Mouse (Mus musculus) spleen, adult 2 months (tissue): ENCODE results near the gene Ifi205. TPM values are rescaled to one million over a fixed set of nuclear protein-coding genes. Genes with fewer than 3 reads are reported as not detected.
"Not testable (repeated sequence)": the region's sequence is repeated elsewhere in the genome, so short reads cannot be mapped to it uniquely, and the experiment has no call there.

Experiments used
- DNase-seq, 2 experiments: peaks; one replicate each; pipeline versions ENCODE4 v3.0.0 to v3.0.0-alpha.2; 2012 to 2021; ENCODE audit warnings: low spot score in 2 of 2, low read depth in 1 of 2
- H3K27ac ChIP-seq: fragments of 200-500 bp; 2 replicates; pipeline ENCODE4 v1.5.1; 2012; ENCODE audit warnings: low read length, inconsistent platforms; ENCODE audit not compliant: insufficient read depth
- H3K27me3 ChIP-seq: fragments of 200-500 bp; 2 replicates; pipeline ENCODE4 v1.6.1; 2012; ENCODE audit warnings: mild to moderate bottlenecking, moderate library complexity, low read length, inconsistent platforms; ENCODE audit not compliant: control insufficient read depth, insufficient read depth
- H3K36me3 ChIP-seq: fragments of 200-500 bp; 2 replicates; pipeline ENCODE4 v1.6.1; 2012; ENCODE audit warnings: mild to moderate bottlenecking, low read length, inconsistent platforms; ENCODE audit not compliant: control insufficient read depth, insufficient read depth
- H3K4me1 ChIP-seq: fragments of 200-500 bp; 2 replicates; pipeline ENCODE4 v1.6.1; 2011; ENCODE audit warnings: inconsistent platforms; ENCODE audit not compliant: control insufficient read depth, insufficient read depth, insufficient read length
- H3K4me3 ChIP-seq: fragments of 200-500 bp; 2 replicates; pipeline ENCODE4 v1.5.1; 2011; ENCODE audit warnings: mild to moderate bottlenecking, inconsistent platforms; ENCODE audit not compliant: insufficient read depth, insufficient read length; ENCODE audit errors: extremely low read depth
- CTCF ChIP-seq: fragments of 200-500 bp; IDR thresholded peaks from 2 replicates; pipeline ENCODE4 v1.5.1; 2011; ENCODE audit warnings: mild to moderate bottlenecking, inconsistent platforms; ENCODE audit not compliant: insufficient read depth, insufficient read length, insufficient replicate concordance; ENCODE audit errors: extremely low read depth
- POLR2A ChIP-seq: fragments of 200-500 bp; IDR thresholded peaks from 2 replicates; pipeline ENCODE4 v1.6.1; 2011; ENCODE audit warnings: low read depth, low read length, inconsistent platforms
- WGBS: fragments of 180-500 bp; shearing (Covaris S2); methylation state at CpG from one replicate; pipeline ENCODE4 v1.1.7; 2018; 5-methylcytosine and 5-hydroxymethylcytosine counted together
- polyA plus RNA-seq: library from polyadenylated mRNA; depleted of rRNA; stranded (reverse); fragments of >200 nt; gene quantifications from 2 replicates; pipeline ENCODE4 v1.2.3, GENCODE M21; 2012; rRNA removed

Gene Ifi205
- polyA plus RNA-seq, result 1.2 and 1.9 TPM in 2 replicates

- no peaks in the 10 kb centered on the region for H3K4me1 ChIP-seq
- H3K27me3 ChIP-seq, result no peaks in the 10 kb centered on the region
- H3K27ac ChIP-seq, result no peak within 1 kb of the TSS
- TF ChIP-seq POLR2A, result no peak
- no peak for TF ChIP-seq CTCF
- DNase-seq, result no peak
- H3K36me3 ChIP-seq, result no peaks in the 10 kb centered on the region
- WGBS, result 44% methylated on average over 1 of the region's 1 CpGs
- H3K4me3 ChIP-seq, result no peak within 1 kb of the TSS
These were observed at the start of gene Ifi205 for GRCm38 (mm10) chr1:174031698-174032097. Gene Ifi205 (minus strand): TSS chr1:174031810.

GRCm38 (mm10) chr1:174066305-174066704 lies 34.7 kb upstream of the Ifi205 start, which contains the start of gene Olfr430:
Gene Olfr430 (plus strand): TSS chr1:174066605.
- TF ChIP-seq POLR2A (no peak), CTCF (no peak)
- Histone ChIP-seq H3K4me3 (no peak within 1 kb of the TSS), H3K36me3 (no peaks in the 10 kb centered on the region), H3K27me3 (no peaks in the 10 kb centered on the region), H3K4me1 (no peaks in the 10 kb centered on the region), H3K27ac (no peak within 1 kb of the TSS)
- DNase-seq, result no peak
- WGBS, result 91% methylated on average over 3 of the region's 3 CpGs

GRCm38 (mm10) chr1:174055248-174055647 lies 23.6 kb upstream of the Ifi205 start:
- DNase-seq, result no peak
- Histone ChIP-seq H3K4me3 (no peak overlapping the region), H3K27ac (no peak overlapping the region), H3K36me3 (no peaks in the 10 kb centered on the region), H3K27me3 (no peaks in the 10 kb centered on the region), H3K4me1 (peaks cover 4% of the 10 kb centered on the region)
- 42% methylated on average over 2 of the region's 2 CpGs for WGBS
- TF ChIP-seq CTCF (no peak), POLR2A (no peak)

- no peak overlapping the region for H3K4me3 ChIP-seq
- H3K27ac ChIP-seq, result no peak overlapping the region
- TF ChIP-seq CTCF (no peak), POLR2A (no peak)
- H3K27me3 ChIP-seq, result no peaks in the 10 kb centered on the region
- 77% methylated on average over 3 of the region's 3 CpGs for WGBS
- H3K36me3 ChIP-seq, result no peaks in the 10 kb centered on the region
- DNase-seq, result no peak
- H3K4me1 ChIP-seq, result peaks cover 4% of the 10 kb centered on the region
These were observed 21.4 kb upstream of the Ifi205 start for GRCm38 (mm10) chr1:174052981-174053380.

GRCm38 (mm10) chr1:174051931-174052536 lies 20.4 kb upstream of the Ifi205 start:
- Histone ChIP-seq H3K4me1 (peaks cover 4% of the 10 kb centered on the region), H3K27me3 (no peaks in the 10 kb centered on the region), H3K4me3 (no peak overlapping the region), H3K36me3 (no peaks in the 10 kb centered on the region), H3K27ac (no peak overlapping the region)
- 75% methylated on average over 5 of the region's 5 CpGs for WGBS
- DNase-seq, result no peak
- TF ChIP-seq POLR2A (no peak), CTCF (no peak)

GRCm38 (mm10) chr1:174051515-174051914 lies 19.9 kb upstream of the Ifi205 start:
- no peaks in the 10 kb centered on the region for H3K36me3 ChIP-seq
- H3K4me1 ChIP-seq, result peaks cover 4% of the 10 kb centered on the region
- no peak overlapping the region for H3K4me3 ChIP-seq
- no peaks in the 10 kb centered on the region for H3K27me3 ChIP-seq
- no peak for DNase-seq
- TF ChIP-seq POLR2A (no peak), CTCF (no peak)
- 89% methylated on average over 4 of the region's 4 CpGs for WGBS
- no peak overlapping the region for H3K27ac ChIP-seq

GRCm38 (mm10) chr1:174050532-174050931 lies 18.9 kb upstream of the Ifi205 start:
- 76% methylated on average over 4 of the region's 4 CpGs for WGBS
- Histone ChIP-seq H3K4me3 (no peak overlapping the region), H3K4me1 (peaks cover 4% of the 10 kb centered on the region), H3K36me3 (no peaks in the 10 kb centered on the region), H3K27me3 (no peaks in the 10 kb centered on the region), H3K27ac (no peak overlapping the region)
- DNase-seq, result no peak
- TF ChIP-seq POLR2A (no peak), CTCF (no peak)

- DNase-seq, H3K27ac ChIP-seq, H3K36me3 ChIP-seq, H3K4me1 ChIP-seq, H3K4me3 ChIP-seq, H3K27me3 ChIP-seq: not testable (repeated sequence)
- 15% methylated on average over 4 of the region's 4 CpGs for WGBS
These were observed 17.7 kb upstream of the Ifi205 start for GRCm38 (mm10) chr1:174049357-174049756.
